Mouse (Mus musculus): ENCODE data around the gene Orc1. TPM values are rescaled to one million over a fixed set of nuclear protein-coding genes. Genes with fewer than 3 reads are reported as not detected.

The Orc1 gene
- total and polyA plus RNA-seq, 2 experiments: under 0.01 TPM; not detected in 1

GRCm38 (mm10) chr4:108635101-108635500 lies 55.9 kb downstream of the Orc1 start:
- Histone ChIP-seq H3K27me3 (ENCODE audit: control insufficient read depth, insufficient read depth, low read length) (no peaks in the 10 kb centered on the region), H3K4me1 (ENCODE audit: control insufficient read depth, insufficient read depth, low read length) (no peaks in the 10 kb centered on the region), H3K36me3 (ENCODE audit: control insufficient read depth, insufficient read depth, low read length) (peaks cover 26% of the 10 kb centered on the region), H3K27ac (replicated peaks; ENCODE audit: insufficient read depth, low read depth, low read length) (no peak overlapping the region), H3K79me2 (ENCODE audit: control insufficient read depth, insufficient read depth, low read length) (no peaks in the 10 kb centered on the region), H3K9ac (ENCODE audit: low read depth, low read length) (no peak overlapping the region), H3K4me3 (ENCODE audit: insufficient read depth, low read depth, low read length) (no peak overlapping the region)
- no peak for DNase-seq (ENCODE audit: extremely low read depth, low read depth, low spot score)
- TF ChIP-seq POLR2A (IDR thresholded peaks at IDR 0.05; ENCODE audit: extremely low read depth, insufficient read depth, low read length): no peak
- no peak for TF ChIP-seq CTCF (IDR thresholded peaks at IDR 0.05; ENCODE audit: low read depth, low read length)

DNA sequence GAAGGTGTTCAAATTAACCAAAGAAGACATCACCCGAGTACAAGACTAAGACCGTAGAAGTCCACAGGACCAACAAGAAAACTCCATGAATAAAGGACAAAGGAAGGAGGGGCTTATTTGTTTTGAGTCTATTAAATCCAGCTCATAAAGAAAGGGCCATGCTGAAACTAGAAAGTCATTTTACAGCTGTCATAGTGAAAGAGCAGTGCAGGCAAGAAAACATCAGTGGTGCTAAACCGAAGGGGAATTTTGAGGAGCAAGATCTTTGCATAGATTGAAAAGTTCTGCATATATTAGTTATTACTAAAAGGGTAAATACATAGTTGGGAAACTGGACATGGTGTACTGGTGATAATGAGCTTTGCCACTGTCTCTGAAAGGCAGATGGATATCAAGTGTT lies 58.5 kb downstream of the Orc1 start:
- H3K9ac ChIP-seq (ENCODE audit: low read depth, low read length): no peak overlapping the region
- no peak for TF ChIP-seq CTCF (IDR thresholded peaks at IDR 0.05; ENCODE audit: low read depth, low read length)
- no peak for TF ChIP-seq POLR2A (IDR thresholded peaks at IDR 0.05; ENCODE audit: extremely low read depth, insufficient read depth, low read length)
- H3K79me2 ChIP-seq (ENCODE audit: control insufficient read depth, insufficient read depth, low read length): no peaks in the 10 kb centered on the region
- WGBS: 97% methylated on average over 3 of the region's 3 CpGs
- DNase-seq (ENCODE audit: extremely low read depth, low read depth, low spot score): no peak
- H3K27me3 ChIP-seq (ENCODE audit: control insufficient read depth, insufficient read depth, low read length): no peaks in the 10 kb centered on the region
- H3K4me1 ChIP-seq (ENCODE audit: control insufficient read depth, insufficient read depth, low read length): no peaks in the 10 kb centered on the region
- H3K27ac ChIP-seq (replicated peaks; ENCODE audit: insufficient read depth, low read depth, low read length): no peak overlapping the region
- H3K36me3 ChIP-seq (ENCODE audit: control insufficient read depth, insufficient read depth, low read length): peaks cover 15% of the 10 kb centered on the region
- no peak overlapping the region for H3K4me3 ChIP-seq (ENCODE audit: insufficient read depth, low read depth, low read length)

DNA sequence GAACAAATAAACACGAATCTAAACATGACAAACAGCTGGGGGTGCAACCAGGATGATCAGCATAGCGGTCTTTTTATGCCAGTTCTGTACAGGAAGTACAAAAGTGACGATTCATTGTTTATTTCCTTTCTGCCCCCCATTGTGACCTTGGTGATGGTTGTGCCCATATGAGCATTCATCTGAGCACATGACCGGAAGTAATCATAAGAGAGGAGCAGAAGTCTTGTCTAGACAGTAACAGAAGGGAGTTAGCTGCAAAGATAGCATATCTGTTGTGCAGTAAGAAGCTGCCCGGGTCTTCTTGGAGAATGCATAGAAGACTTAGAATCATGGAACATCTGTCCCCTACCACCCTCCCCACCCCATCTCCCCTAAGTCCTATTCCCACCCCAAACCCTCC lies 59.5 kb downstream of the Orc1 start:
- WGBS: 69% methylated on average over 5 of the region's 5 CpGs

DNA sequence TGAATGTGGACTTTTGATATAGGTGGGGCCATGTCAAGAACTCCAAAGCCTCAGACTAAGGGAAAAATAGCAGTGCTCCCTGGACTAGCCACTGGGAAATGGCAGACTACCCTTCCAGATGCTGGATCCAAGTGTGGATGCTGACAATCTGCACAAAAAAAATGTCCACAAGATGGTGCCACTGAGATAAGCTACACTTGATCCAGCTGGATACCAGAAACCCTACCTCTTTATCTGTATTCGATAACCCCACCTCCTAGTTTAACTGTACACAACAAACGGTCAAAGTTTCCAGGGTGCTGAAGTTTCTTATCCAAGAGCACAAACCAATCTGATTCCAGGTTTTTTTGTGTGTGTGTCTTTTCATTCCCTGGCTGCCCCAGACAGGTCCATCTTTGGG lies 85.2 kb downstream of the Orc1 start:
- DNase-seq (ENCODE audit: extremely low read depth, low read depth, low spot score): peak; percentile 87

More for the DNA sequence above, 59.5 kb downstream of the Orc1 start:
- no peak for DNase-seq (ENCODE audit: extremely low read depth, low read depth, low spot score)
- Histone ChIP-seq H3K4me3 (ENCODE audit: insufficient read depth, low read depth, low read length) (no peak overlapping the region), H3K79me2 (ENCODE audit: control insufficient read depth, insufficient read depth, low read length) (no peaks in the 10 kb centered on the region), H3K27me3 (ENCODE audit: control insufficient read depth, insufficient read depth, low read length) (no peaks in the 10 kb centered on the region), H3K9ac (ENCODE audit: low read depth, low read length) (no peak overlapping the region), H3K4me1 (ENCODE audit: control insufficient read depth, insufficient read depth, low read length) (no peaks in the 10 kb centered on the region), H3K36me3 (ENCODE audit: control insufficient read depth, insufficient read depth, low read length) (peaks cover 18% of the 10 kb centered on the region), H3K27ac (replicated peaks; ENCODE audit: insufficient read depth, low read depth, low read length) (no peak overlapping the region)
- TF ChIP-seq CTCF (IDR thresholded peaks at IDR 0.05; ENCODE audit: low read depth, low read length) (no peak), POLR2A (IDR thresholded peaks at IDR 0.05; ENCODE audit: extremely low read depth, insufficient read depth, low read length) (no peak)

More for the DNA sequence above, 85.2 kb downstream of the Orc1 start:
- H3K27me3 ChIP-seq (ENCODE audit: control insufficient read depth, insufficient read depth, low read length): no peaks in the 10 kb centered on the region
- H3K4me1 ChIP-seq (ENCODE audit: control insufficient read depth, insufficient read depth, low read length): no peaks in the 10 kb centered on the region
- WGBS: 12% methylated on average over 2 of the region's 2 CpGs
- H3K36me3 ChIP-seq (ENCODE audit: control insufficient read depth, insufficient read depth, low read length): peaks cover 7% of the 10 kb centered on the region
- H3K4me3 ChIP-seq (ENCODE audit: insufficient read depth, low read depth, low read length): no peak overlapping the region
- H3K79me2 ChIP-seq (ENCODE audit: control insufficient read depth, insufficient read depth, low read length): no peaks in the 10 kb centered on the region
- no peak overlapping the region for H3K9ac ChIP-seq (ENCODE audit: low read depth, low read length)
- no peak overlapping the region for H3K27ac ChIP-seq (replicated peaks; ENCODE audit: insufficient read depth, low read depth, low read length)
- TF ChIP-seq POLR2A (IDR thresholded peaks at IDR 0.05; ENCODE audit: extremely low read depth, insufficient read depth, low read length): no peak
- peak; percentile 44 for TF ChIP-seq CTCF (IDR thresholded peaks at IDR 0.05; ENCODE audit: low read depth, low read length)

Other genes starting within 250 kb of the Orc1 start
- gene Shisal2a, start 196.1 kb upstream of the Orc1 start, total RNA-seq (2014; rRNA removed): not detected in 2 replicates
- gene Shisal2a, start 196.1 kb upstream of the Orc1 start, polyA plus RNA-seq (2012; rRNA removed): not detected in 2 replicates
- gene Gpx7, start 172.5 kb upstream of the Orc1 start, total RNA-seq (2014; rRNA removed): 3.5 and 3.7 TPM in 2 replicates
- gene Gpx7, start 172.5 kb upstream of the Orc1 start, polyA plus RNA-seq (2012; rRNA removed): 2.0 and 3.2 TPM in 2 replicates
- gene Tut4, start 120.0 kb upstream of the Orc1 start, total RNA-seq (2014; rRNA removed): 30.3 and 34.6 TPM in 2 replicates
- 17.8 and 23.6 TPM in 2 replicates for gene Tut4, start 120.0 kb upstream of the Orc1 start, polyA plus RNA-seq (2012; rRNA removed)
- gene Prpf38a, start 87 bp upstream of the Orc1 start, total RNA-seq (2014; rRNA removed): 9.1 and 13.3 TPM in 2 replicates
- 1.6 and 2.2 TPM in 2 replicates for gene Prpf38a, start 87 bp upstream of the Orc1 start, polyA plus RNA-seq (2012; rRNA removed)
- 7.1 and 8.7 TPM in 2 replicates for gene Cc2d1b, start 40.5 kb downstream of the Orc1 start, total RNA-seq (2014; rRNA removed)
- gene Cc2d1b, start 40.5 kb downstream of the Orc1 start, polyA plus RNA-seq (2012; rRNA removed): 6.7 and 9.5 TPM in 2 replicates
- gene 3110021N24Rik, start 140.2 kb downstream of the Orc1 start, total RNA-seq (2014; rRNA removed): 0.40 and 0.46 TPM in 2 replicates
- not detected in 2 replicates for gene 3110021N24Rik, start 140.2 kb downstream of the Orc1 start, polyA plus RNA-seq (2012; rRNA removed)
- 15.0 and 15.4 TPM in 2 replicates for gene Zfyve9, start 201.4 kb downstream of the Orc1 start, total RNA-seq (2014; rRNA removed)
- 2.1 and 2.2 TPM in 2 replicates for gene Zfyve9, start 201.4 kb downstream of the Orc1 start, polyA plus RNA-seq (2012; rRNA removed)

Data from liver, adult 2 months (tissue).